Mouse (Mus musculus) limb, embryonic 10.5 days (tissue): ENCODE measurements around the gene Siah2. TPM values are rescaled to one million over a fixed set of nuclear protein-coding genes. Genes with fewer than 3 reads are reported as not detected.
A peak's percentile ranks its signal among the peaks of the same experiment; 100 is the strongest.

Experiments
- DNase-seq: peaks from one replicate; pipeline ENCODE4 v3.0.0-alpha.2; 2017; ENCODE audit warnings: low spot score
- H3K27ac ChIP-seq: fragments of 300-500 bp; sonication (generic); 2 replicates; pipeline ENCODE4 v1.5.1; 2016; ENCODE audit warnings: mild to moderate bottlenecking
- H3K27me3 ChIP-seq: fragments of 300-500 bp; sonication (generic); 2 replicates; pipeline ENCODE4 v1.6.1; 2016; ENCODE audit warnings: low read depth, mild to moderate bottlenecking; ENCODE audit not compliant: poor library complexity, severe bottlenecking
- H3K36me3 ChIP-seq: fragments of 300-500 bp; sonication (generic); 2 replicates; pipeline ENCODE4 v1.6.1; 2016; ENCODE audit warnings: mild to moderate bottlenecking, moderate library complexity
- H3K4me1 ChIP-seq: fragments of 300-500 bp; sonication (generic); 2 replicates; pipeline ENCODE4 v1.6.1; 2016
- H3K4me3 ChIP-seq: fragments of 300-500 bp; sonication (generic); 2 replicates; pipeline ENCODE4 v1.5.1; 2016; ENCODE audit warnings: mild to moderate bottlenecking, moderate library complexity
- H3K9me3 ChIP-seq: fragments of 300-500 bp; sonication (generic); replicated peaks from 2 replicates; pipeline ENCODE4 v1.6.1; 2016; ENCODE audit warnings: mild to moderate bottlenecking
- WGBS: fragments of 180-500 bp; shearing (Covaris S2); methylation state at CpG from one replicate; pipeline ENCODE4 v1.1.7; 2016; 5-methylcytosine and 5-hydroxymethylcytosine counted together
- polyA plus RNA-seq: library from polyadenylated mRNA; unstranded; fragments of >200 nt; fragmentation: Nextera tagmentation; extraction: Ambion mirVana; gene quantifications from 2 replicates; pipeline ENCODE4 v1.2.1, GENCODE M21; 2016

The Siah2 gene
- polyA plus RNA-seq, 1 experiment from 2014 or later = 2.2 TPM

DNA sequence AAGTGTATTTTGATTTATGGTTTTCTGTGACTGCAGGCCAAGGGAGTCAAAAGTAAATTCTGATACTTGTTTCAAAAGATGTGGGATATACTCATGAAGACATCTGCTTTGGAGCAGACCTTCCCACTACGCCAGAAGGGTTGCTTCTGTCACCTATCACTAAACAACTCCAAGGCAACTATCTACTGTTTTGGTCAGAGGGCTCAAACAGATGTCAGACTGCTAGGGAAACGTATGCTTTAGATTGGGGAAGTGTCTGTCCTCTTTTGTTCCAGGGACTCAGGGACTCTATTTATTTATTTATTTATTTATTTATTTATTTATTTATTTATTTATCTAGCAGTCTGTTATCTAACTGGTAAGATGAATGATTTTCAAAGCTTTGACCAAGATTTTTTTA lies 22.6 kb upstream of the Siah2 start:
- no peaks in the 10 kb centered on the region for H3K9me3 ChIP-seq
- no peaks in the 10 kb centered on the region for H3K27me3 ChIP-seq
- no peak overlapping the region for H3K27ac ChIP-seq
- H3K36me3 ChIP-seq = no peaks in the 10 kb centered on the region
- 61% methylated on average over 2 of the region's 2 CpGs for WGBS
- H3K4me3 ChIP-seq = no peak overlapping the region
- no peak for DNase-seq
- 0 out of 2 replicates have a peak, but pooled peaks cover 2% of the 10 kb centered on the region for H3K4me1 ChIP-seq

DNA sequence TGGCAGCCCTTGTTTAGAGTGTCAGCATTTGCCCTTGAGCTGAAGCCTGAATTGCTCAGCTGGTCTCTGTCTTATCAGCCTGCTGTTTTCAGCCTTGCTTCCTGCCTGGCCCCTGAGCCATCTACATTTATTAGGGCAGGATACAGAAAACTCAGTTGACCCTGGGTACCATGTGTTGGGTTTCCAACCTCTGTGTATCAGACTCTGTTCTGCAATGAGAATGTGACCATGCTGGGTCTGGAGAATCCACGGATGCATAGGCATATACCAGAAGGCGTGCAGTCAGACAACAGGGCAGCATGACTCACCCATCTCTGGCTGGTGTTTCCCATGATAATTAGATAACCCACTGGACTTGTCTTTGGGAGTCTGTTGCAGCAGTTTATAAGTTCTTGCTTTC lies 21.8 kb upstream of the Siah2 start:
- Histone ChIP-seq H3K27ac (no peak overlapping the region), H3K4me3 (no peak overlapping the region), H3K36me3 (no peaks in the 10 kb centered on the region), H3K9me3 (no peaks in the 10 kb centered on the region), H3K27me3 (no peaks in the 10 kb centered on the region), H3K4me1 (0 out of 2 replicates have a peak, but pooled peaks cover 2% of the 10 kb centered on the region)
- 65% methylated on average over 2 of the region's 2 CpGs for whole genome bisulfite sequencing
- DNase-seq = no peak

DNA sequence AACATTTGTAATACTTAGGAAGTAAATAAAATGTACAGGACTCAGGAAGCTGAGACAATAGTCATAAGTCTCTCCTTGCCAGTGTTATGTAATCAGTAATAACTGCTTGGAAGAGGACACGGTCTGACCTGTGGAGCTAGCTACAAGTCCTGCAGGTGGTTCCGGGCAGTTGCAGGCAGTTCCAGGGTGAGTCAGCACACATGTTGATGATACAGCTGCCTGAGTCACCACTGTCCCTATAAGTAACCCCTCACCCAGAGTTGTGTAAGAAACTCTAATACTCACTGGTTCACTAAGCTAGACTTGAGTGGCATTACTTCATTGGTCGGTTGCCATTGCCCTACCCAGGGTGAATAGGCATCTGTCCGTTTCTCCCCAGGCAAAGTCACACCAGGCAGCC lies 21.0 kb upstream of the Siah2 start:
- Histone ChIP-seq H3K27ac (no peak overlapping the region), H3K27me3 (no peaks in the 10 kb centered on the region), H3K36me3 (no peaks in the 10 kb centered on the region), H3K4me3 (no peak overlapping the region), H3K4me1 (0 out of 2 replicates have a peak, but pooled peaks cover 2% of the 10 kb centered on the region), H3K9me3 (no peaks in the 10 kb centered on the region)
- 83% methylated on average over 4 of the region's 4 CpGs for WGBS
- DNase-seq = no peak

DNA sequence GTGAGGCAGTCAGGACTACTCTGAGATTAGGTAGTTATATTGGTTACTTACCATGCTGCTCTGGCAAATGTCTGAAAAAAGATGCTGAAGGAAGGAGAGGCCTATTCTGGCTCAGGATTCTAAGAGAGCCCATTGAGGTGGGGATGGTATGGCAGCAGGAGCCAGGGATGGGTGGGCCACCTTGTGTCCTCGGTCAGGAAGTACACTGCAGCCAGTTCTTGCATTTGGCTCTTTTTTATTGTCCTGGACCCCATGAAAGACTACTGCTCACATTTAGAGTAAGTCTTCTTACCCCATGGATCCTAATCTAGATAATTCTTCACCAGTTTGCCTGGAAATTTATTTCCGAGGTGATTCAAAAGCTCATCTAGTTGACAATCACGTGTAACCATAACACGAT lies 12.3 kb upstream of the Siah2 start:
- H3K4me3 ChIP-seq = no peak overlapping the region
- no peaks in the 10 kb centered on the region for H3K9me3 ChIP-seq
- no peaks in the 10 kb centered on the region for H3K4me1 ChIP-seq
- H3K27ac ChIP-seq = no peak overlapping the region
- 76% methylated on average over 4 of the region's 4 CpGs for WGBS
- H3K36me3 ChIP-seq = no peaks in the 10 kb centered on the region
- no peak for DNase-seq
- no peaks in the 10 kb centered on the region for H3K27me3 ChIP-seq

DNA sequence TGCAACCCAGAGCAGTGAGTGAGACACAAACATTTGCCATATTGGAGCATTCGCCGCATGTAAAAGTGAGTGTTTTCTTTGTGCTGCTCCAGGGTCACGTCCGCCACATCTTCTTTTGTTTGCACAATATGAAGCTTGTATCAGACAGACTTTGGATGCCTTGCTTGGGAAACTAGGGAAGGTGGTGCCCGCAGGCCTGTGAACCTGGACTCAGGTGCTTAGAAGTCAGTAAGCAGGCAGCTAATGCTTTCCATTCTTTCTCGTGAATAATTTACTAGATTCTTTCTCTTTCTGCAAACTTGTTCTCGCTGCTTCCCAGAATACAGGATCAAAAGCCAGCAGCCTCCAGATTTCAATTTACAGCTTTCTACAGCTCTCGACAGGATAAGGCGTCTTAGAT lies 11.5 kb upstream of the Siah2 start:
- 89% methylated on average over 9 of the region's 9 CpGs for WGBS
- Histone ChIP-seq H3K36me3 (no peaks in the 10 kb centered on the region), H3K27ac (no peak overlapping the region), H3K4me3 (no peak overlapping the region), H3K9me3 (no peaks in the 10 kb centered on the region), H3K27me3 (no peaks in the 10 kb centered on the region), H3K4me1 (no peaks in the 10 kb centered on the region)
- no peak for DNase-seq

DNA sequence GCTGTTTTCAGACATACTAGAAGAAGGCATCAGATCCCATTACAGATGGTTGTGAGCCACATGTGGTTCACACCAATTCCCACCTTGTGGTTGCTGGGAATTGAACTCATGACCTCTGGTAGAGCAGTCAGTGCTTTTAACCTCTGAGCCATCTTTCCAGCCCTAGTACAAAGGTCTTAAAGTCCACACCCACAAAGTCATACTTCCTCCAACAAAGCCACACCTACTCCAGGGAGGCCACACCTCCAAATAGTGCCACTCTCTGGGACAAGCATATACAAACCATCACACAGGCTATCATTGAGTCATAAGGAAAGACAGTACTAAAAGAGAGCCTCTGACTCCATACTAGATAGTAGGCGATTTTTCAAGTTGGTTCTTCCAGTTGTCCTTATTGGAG lies 10.1 kb upstream of the Siah2 start:
- H3K27me3 ChIP-seq = no peaks in the 10 kb centered on the region
- H3K27ac ChIP-seq = no peak overlapping the region
- no peaks in the 10 kb centered on the region for H3K4me1 ChIP-seq
- no peaks in the 10 kb centered on the region for H3K9me3 ChIP-seq
- no peak for DNase-seq
- 88% methylated on average over 1 of the region's 1 CpGs for WGBS
- no peak overlapping the region for H3K4me3 ChIP-seq
- no peaks in the 10 kb centered on the region for H3K36me3 ChIP-seq

DNA sequence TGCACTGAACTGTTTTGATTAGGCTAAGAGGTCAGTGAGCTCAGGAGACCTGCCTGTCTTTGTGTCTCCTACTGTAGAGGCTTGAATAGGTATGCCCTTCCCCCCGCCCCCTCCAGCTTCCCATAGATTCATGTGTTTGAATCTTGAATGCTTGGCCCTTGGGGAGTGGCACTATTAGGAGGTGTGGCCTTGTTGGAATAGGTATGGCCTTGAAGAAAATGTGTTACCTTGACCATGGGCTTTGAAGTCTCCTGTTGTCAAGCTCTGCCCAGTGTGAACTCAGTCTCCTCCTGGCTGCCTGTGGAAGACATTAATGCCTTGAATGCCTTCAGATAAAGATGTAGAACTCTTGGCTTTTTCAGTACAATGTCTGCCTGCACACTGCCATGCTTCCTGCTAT lies 9.2 kb upstream of the Siah2 start:
- no peaks in the 10 kb centered on the region for H3K4me1 ChIP-seq
- no peak overlapping the region for H3K27ac ChIP-seq
- no peaks in the 10 kb centered on the region for H3K27me3 ChIP-seq
- 91% methylated on average over 1 of the region's 1 CpGs for WGBS
- no peak overlapping the region for H3K4me3 ChIP-seq
- DNase-seq = no peak
- no peaks in the 10 kb centered on the region for H3K36me3 ChIP-seq
- H3K9me3 ChIP-seq = no peaks in the 10 kb centered on the region

DNA sequence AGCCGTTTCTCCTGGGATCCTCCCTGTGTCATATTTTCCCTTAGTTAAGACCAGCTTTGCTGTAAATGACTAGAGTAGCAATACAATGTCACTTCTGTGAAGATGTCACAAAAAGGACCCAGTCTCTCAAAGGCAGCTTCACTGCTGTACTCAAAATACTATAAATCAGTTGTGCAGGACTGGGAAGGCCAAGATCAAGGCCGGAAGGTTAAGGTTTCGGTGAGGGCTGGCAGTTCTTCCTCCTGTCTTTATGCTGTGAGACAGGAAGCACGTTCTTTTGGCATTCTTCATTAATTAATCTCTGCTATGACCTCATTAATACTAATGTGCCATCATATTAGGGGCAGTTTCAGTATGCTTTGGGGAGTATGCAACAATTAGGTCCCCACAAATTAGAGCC lies 5.7 kb upstream of the Siah2 start:
- Histone ChIP-seq H3K27me3 (peaks cover 11% of the 10 kb centered on the region), H3K4me3 (no peak overlapping the region), H3K4me1 (no peaks in the 10 kb centered on the region), H3K9me3 (no peaks in the 10 kb centered on the region), H3K27ac (no peak overlapping the region), H3K36me3 (no peaks in the 10 kb centered on the region)
- DNase-seq = no peak
- WGBS = 87% methylated on average over 4 of the region's 4 CpGs

DNA sequence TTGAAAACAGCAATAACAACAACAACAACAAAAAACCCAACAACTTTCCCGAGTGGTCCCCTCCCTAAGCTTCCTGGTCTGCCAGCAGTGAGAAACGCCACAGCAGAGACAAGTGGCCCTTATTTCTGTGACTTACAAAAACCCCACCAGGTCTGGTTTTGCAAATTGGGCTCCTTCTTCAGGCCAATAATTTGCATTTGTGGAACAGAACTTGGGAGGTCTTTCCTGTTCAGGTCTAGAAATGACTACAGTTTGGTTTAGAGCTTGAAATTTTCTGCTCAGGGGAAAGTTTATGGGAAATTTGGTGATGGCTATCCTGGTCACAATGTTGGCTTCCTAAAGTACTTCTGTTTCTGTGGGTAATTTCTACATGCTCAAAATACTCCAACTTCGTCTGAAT lies 4.6 kb upstream of the Siah2 start:
- H3K9me3 ChIP-seq = no peaks in the 10 kb centered on the region
- H3K27me3 ChIP-seq = peaks cover 13% of the 10 kb centered on the region
- no peak overlapping the region for H3K27ac ChIP-seq
- peaks cover 8% of the 10 kb centered on the region; the same call in 1 of the 2 replicates for H3K4me1 ChIP-seq
- DNase-seq = no peak
- no peaks in the 10 kb centered on the region for H3K36me3 ChIP-seq
- 37% methylated on average over 3 of the region's 3 CpGs for WGBS
- H3K4me3 ChIP-seq = no peak overlapping the region

DNA sequence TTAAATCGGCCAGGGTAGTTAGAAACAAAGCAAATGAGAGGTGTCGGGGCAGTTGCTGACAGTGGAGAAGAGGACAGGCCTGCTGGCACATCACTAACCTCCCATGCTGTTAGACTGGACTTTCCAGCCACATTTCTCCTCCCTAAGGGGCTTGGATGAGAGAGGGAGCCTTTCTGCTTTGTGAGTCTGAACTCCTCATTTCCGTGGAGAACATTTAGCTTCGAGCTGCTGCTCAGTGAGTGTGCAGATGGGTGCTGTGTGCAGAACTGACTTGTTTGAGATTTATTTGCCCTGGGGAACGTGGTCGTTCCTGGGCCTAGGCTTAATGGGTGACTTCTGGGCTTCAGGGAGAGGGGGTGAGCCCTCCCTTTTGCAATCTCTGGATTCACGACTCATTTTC lies 3.3 kb upstream of the Siah2 start:
- no peak overlapping the region for H3K27ac ChIP-seq
- 37% methylated on average over 7 of the region's 7 CpGs for WGBS

DNA sequence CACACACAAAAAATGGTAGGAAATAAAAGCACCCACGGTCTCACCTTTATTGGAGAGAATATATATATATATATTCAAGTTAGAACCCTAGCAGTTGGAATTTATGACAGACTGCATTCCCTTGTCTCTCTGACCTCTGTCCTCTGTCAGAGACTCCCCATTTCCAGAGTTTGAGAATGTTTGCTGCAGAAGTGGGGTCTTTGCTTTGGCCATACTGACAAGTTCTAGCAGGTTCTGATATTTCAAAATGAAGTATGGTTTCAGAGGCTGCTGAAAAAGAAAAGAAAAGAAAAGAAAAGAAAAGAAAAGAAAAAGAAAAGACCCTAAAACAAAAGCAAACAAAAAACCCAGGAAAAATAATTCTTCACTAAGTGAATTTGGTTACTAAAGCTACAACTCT lies 2.8 kb upstream of the Siah2 start:
- H3K27ac ChIP-seq = no peak overlapping the region
- no peak for DNase-seq
- WGBS = 92% methylated on average over 1 of the region's 1 CpGs
- H3K9me3 ChIP-seq = no peaks in the 10 kb centered on the region
- H3K4me1 ChIP-seq = peaks cover 25% of the 10 kb centered on the region
- H3K36me3 ChIP-seq = no peaks in the 10 kb centered on the region
- H3K27me3 ChIP-seq = peaks cover 13% of the 10 kb centered on the region
- H3K4me3 ChIP-seq = no peak overlapping the region

More for the DNA sequence above, 3.3 kb upstream of the Siah2 start:
- DNase-seq = no peak
- H3K4me1 ChIP-seq = peaks cover 20% of the 10 kb centered on the region
- no peak overlapping the region for H3K4me3 ChIP-seq
- H3K36me3 ChIP-seq = no peaks in the 10 kb centered on the region
- H3K9me3 ChIP-seq = no peaks in the 10 kb centered on the region
- peaks cover 13% of the 10 kb centered on the region for H3K27me3 ChIP-seq

DNA sequence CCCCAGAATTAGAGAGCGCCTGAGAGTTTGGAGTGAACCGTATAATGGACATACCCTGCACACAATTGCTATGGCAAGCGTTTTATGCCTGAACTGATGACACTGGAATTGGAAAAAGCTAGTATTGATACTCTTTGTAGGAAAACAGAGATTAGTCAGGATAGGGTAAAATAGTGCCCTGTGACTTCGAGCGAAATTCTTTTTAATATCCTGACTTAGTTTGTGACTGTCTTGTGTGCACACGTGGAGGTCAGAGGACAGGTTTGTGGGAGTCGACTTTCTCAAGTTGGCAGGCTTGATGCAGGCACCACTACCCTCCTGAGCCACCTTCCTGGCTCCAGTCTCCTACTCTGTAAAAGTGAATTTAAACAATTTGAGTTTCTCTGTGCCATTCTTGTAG lies 1.1 kb upstream of the Siah2 start:
- no peak for DNase-seq
- Histone ChIP-seq H3K36me3 (no peaks in the 10 kb centered on the region), H3K9me3 (no peaks in the 10 kb centered on the region), H3K27ac (no peak overlapping the region), H3K4me1 (peaks cover 31% of the 10 kb centered on the region), H3K4me3 (no peak overlapping the region), H3K27me3 (peaks cover 13% of the 10 kb centered on the region)
- WGBS = 83% methylated on average over 7 of the region's 7 CpGs

DNA sequence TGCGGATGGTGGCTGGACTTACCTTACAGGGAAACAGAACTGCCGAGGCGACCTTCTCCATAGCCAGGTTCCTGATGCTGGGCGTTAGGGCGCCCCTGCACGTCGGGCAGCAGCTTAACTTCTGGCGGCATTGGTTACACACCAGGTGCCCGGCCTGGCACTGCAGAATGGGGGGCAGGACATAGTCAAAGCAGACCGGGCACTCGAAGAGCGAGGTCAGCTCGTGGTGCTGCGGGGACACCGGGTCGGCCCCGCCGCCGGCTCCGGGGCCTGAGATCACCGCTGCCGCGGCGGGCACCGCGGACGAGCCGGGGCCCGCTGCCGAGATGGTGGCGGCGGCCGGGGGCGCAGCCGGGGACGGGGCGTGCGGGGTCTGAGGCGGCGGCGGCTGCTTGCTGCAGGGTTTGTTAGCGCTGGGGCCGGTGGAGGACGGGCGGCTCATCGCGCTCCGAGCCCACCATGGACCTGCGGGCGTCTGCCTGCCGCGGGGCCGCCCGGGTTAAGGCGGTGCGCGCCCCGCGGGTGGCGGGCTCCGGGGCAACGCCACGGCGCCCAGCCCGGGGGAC lies 743 bp downstream of the Siah2 start:
- Histone ChIP-seq H3K4me3 (peak overlapping the region; percentile 79), H3K27me3 (peaks cover 13% of the 10 kb centered on the region), H3K36me3 (no peaks in the 10 kb centered on the region), H3K27ac (peak overlapping the region; percentile 81), H3K4me1 (peaks cover 31% of the 10 kb centered on the region), H3K9me3 (no peaks in the 10 kb centered on the region)
- under 1% methylated on average over 43 of the region's 65 CpGs for WGBS
- peak; percentile 69 for DNase-seq
